Mouse (Mus musculus) limb, embryonic 11.5 days (tissue): ENCODE results near the gene Rpf2. TPM values are rescaled to one million over a fixed set of nuclear protein-coding genes. Genes with fewer than 3 reads are reported as not detected.

ENCODE experiments used
- ATAC-seq: fragments of 200-750 bp; cut with Nextera tagmentation; 2 replicates; pipeline ENCODE4 v1.8.0; 2017; ENCODE audit warnings: low read depth; ENCODE audit not compliant: insufficient number of reproducible peaks, low FRiP score, low TSS enrichment
- DNase-seq: peaks from one replicate; pipeline ENCODE4 v3.0.0-alpha.2; 2015; ENCODE audit warnings: low spot score
- H3K27ac ChIP-seq: fragments of 300-500 bp; sonication (generic); replicated peaks from 2 replicates; pipeline ENCODE4 v1.5.1; 2014; ENCODE audit warnings: low read depth, mild to moderate bottlenecking, low read length
- H3K27me3 ChIP-seq: fragments of 300-500 bp; sonication (generic); 2 replicates; pipeline ENCODE4 v1.6.1; 2014; ENCODE audit warnings: mild to moderate bottlenecking, low read length, mixed read lengths; ENCODE audit not compliant: control insufficient read depth, insufficient read depth
- H3K36me3 ChIP-seq: fragments of 300-500 bp; sonication (generic); 2 replicates; pipeline ENCODE4 v1.6.1; 2014; ENCODE audit warnings: mild to moderate bottlenecking, low read length, moderate library complexity, mixed read lengths; ENCODE audit not compliant: control insufficient read depth, insufficient read depth
- H3K4me1 ChIP-seq: fragments of 300-500 bp; sonication (generic); 2 replicates; pipeline ENCODE4 v1.6.1; 2014; ENCODE audit warnings: low read length, mixed read lengths; ENCODE audit not compliant: control insufficient read depth, insufficient read depth
- H3K4me2 ChIP-seq: fragments of 300-500 bp; sonication (generic); 2 replicates; pipeline ENCODE4 v1.6.1; 2014; ENCODE audit warnings: low read depth, mild to moderate bottlenecking, moderate library complexity; ENCODE audit not compliant: severe bottlenecking
- H3K4me3 ChIP-seq: fragments of 300-500 bp; sonication (generic); 2 replicates; pipeline ENCODE4 v1.5.1; 2014; ENCODE audit warnings: low read depth, low read length
- H3K9ac ChIP-seq: fragments of 300-500 bp; sonication (generic); 2 replicates; pipeline ENCODE4 v1.6.1; 2014; ENCODE audit warnings: mild to moderate bottlenecking, low read length
- H3K9me3 ChIP-seq: fragments of 300-500 bp; sonication (generic); 2 replicates; pipeline ENCODE4 v1.6.1; 2016; ENCODE audit warnings: low read length; ENCODE audit not compliant: control insufficient read depth
- WGBS: fragments of 180-500 bp; shearing (Covaris S2); extraction: QIAGEN DNeasy Blood & Tissue Kit; methylation state at CpG from one replicate; pipeline ENCODE4 v1.1.7; 2014; 5-methylcytosine and 5-hydroxymethylcytosine counted together
- polyA plus RNA-seq: library from polyadenylated mRNA; unstranded; fragments of >200 nt; fragmentation: Nextera tagmentation; extraction: Ambion mirVana; gene quantifications from 2 replicates; pipeline ENCODE4 v1.2.1, GENCODE M21; 2014

Gene Rpf2
- polyA plus RNA-seq, 1 experiment from 2014 or later, result 74.8 TPM

DNA sequence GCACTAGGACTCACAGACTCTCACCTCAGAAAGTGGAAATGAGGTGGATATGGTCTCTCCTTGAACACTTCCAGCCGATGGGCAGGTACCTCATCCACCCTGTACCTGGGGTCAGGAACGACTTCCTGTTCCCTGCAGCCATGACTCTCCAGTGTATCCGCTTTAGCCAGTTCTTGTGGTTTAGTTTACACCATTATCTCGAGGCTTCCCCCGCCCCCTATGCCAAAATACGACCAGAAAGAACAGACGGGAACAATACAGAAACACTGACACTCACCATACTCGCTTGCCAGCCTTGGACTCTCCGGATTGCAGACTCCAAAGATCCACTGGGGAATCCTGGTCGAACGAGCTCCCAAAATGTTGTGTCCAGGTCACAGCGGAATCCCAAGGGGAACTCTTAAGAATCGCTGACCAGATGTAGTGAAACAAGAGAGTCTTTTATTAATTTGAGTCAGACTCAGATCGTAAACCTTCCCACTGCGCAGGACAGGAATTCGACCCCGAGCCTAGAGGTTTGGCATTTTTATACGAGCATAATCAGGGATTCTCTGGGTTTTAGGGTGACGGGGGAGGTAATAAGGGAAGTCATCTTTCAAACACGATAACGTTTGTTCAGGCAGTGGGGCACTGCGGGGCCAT lies 55.4 kb downstream of the Rpf2 start:
- peak; percentile 60 for DNase-seq

DNA sequence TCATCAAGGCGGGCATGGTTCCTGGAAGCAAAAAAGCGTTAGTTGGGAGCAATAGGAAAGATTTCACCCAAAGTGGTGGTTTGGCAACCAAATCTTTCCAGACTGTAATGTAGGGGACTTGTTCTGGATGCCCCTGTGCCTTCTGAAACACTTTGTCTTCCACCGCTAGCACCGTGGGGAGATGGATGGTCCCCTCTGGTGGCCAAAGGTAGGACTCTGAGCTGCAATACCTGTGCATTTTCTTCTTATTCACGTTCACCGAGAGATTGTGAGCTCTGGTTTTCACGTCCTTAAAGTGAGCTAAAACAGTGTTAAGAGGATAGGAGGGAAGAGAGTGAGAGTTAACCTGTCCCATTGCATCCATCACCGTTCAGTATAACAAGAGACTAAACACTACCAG lies 56.0 kb downstream of the Rpf2 start:
- 87% methylated on average over 8 of the region's 8 CpGs for WGBS
- peak overlapping the region; percentile 69; the same call in 1 of the 2 replicates for H3K4me2 ChIP-seq

More for the DNA sequence above, 55.4 kb downstream of the Rpf2 start:
- Histone ChIP-seq H3K4me3 (peak overlapping the region; percentile 26), H3K27me3 (no peaks in the 10 kb centered on the region), H3K4me2 (peak overlapping the region; percentile 69), H3K9ac (peak overlapping the region; percentile 52), H3K9me3 (no peaks in the 10 kb centered on the region), H3K27ac (peak overlapping the region; percentile 59), H3K36me3 (no peaks in the 10 kb centered on the region), H3K4me1 (peaks cover 12% of the 10 kb centered on the region)
- WGBS, result 16% methylated on average over 22 of the region's 22 CpGs
- 0 out of 2 replicates have a peak, but pooled peaks have one; percentile 44 for ATAC-seq

DNA sequence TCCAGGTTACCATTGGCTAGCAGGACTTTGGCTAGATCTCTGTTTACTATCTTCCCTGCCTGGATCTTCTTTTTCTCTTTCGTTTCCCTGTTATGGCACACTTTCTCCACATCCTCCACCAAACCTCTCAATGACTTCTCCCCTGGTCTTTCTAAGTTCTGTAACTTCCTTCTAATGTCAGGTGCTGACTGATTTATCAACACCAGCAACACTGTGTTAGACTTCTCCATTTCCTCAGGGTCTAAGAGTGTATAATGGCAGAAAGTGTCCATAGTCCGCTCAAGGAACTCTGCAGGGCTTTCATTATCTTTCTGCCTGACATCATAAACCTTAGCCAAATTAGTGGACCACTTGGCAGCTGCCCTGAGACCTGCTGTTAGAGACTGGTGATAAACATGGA lies 57.1 kb downstream of the Rpf2 start:
- no peaks in the 10 kb centered on the region for H3K27me3 ChIP-seq
- no peaks in the 10 kb centered on the region for H3K9me3 ChIP-seq
- H3K4me1 ChIP-seq, result peaks cover 8% of the 10 kb centered on the region; the same call in 1 of the 2 replicates
- no peak overlapping the region for H3K27ac ChIP-seq
- ATAC-seq (no peak), DNase-seq (no peak)
- WGBS, result 80% methylated on average over 2 of the region's 2 CpGs
- H3K4me3 ChIP-seq, result no peak overlapping the region
- H3K9ac ChIP-seq, result no peak overlapping the region
- no peak overlapping the region for H3K4me2 ChIP-seq
- no peaks in the 10 kb centered on the region for H3K36me3 ChIP-seq

More for the DNA sequence above, 56.0 kb downstream of the Rpf2 start:
- H3K9ac ChIP-seq, result no peak overlapping the region
- H3K27me3 ChIP-seq, result no peaks in the 10 kb centered on the region
- peaks cover 9% of the 10 kb centered on the region for H3K4me1 ChIP-seq
- DNase-seq (no peak), ATAC-seq (no peak)
- no peaks in the 10 kb centered on the region for H3K9me3 ChIP-seq
- H3K27ac ChIP-seq, result no peak overlapping the region; the same call in 1 of the 2 replicates
- H3K36me3 ChIP-seq, result no peaks in the 10 kb centered on the region
- no peak overlapping the region for H3K4me3 ChIP-seq

DNA sequence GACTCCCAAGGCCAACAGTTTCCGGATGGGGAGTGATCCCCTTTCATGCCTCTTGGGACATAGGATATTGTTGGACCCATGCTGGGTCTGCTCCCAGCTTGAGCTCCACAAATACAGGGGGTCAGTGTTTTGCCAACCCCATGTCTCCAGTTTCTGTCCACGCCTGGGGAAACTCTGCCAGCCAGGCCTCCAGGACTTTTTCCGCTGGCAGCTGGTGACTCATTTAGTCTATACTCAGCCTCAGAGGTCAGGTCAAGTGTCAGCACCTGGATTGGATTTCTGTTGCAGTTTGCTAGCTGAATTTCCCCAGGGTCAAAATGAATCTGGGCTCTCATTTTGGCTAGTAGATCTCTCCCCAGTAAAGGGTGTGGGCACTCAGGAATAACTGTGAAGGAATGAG lies 58.0 kb downstream of the Rpf2 start:
- Histone ChIP-seq H3K4me3 (no peak overlapping the region), H3K27ac (no peak overlapping the region), H3K9ac (no peak overlapping the region), H3K36me3 (no peaks in the 10 kb centered on the region), H3K27me3 (no peaks in the 10 kb centered on the region), H3K4me2 (no peak overlapping the region), H3K4me1 (peaks cover 8% of the 10 kb centered on the region; the same call in 1 of the 2 replicates), H3K9me3 (no peaks in the 10 kb centered on the region)
- ATAC-seq (no peak), DNase-seq (no peak)
- WGBS, result 38% methylated on average over 3 of the region's 3 CpGs

DNA sequence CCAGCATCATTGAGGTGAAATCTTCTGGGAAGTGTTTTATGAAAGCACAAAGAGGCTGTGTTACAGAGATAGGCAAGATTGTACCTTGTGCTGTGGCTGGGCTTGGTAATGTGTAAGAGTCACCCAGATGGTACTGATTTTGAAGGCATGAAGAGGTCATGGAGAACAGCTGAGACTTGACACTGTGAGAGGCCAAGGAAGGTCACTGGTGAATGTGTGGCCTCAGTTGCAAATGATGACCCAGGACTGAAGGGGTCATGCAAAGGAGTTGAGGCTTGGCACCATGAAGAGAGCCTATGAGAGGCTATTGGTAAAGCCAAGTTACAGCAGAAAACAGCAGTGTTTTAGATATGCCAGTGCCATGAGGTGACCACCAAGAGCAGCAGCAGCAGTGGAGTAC lies 60.9 kb downstream of the Rpf2 start:
- Histone ChIP-seq H3K27me3 (no peaks in the 10 kb centered on the region), H3K4me1 (no peaks in the 10 kb centered on the region; the same call in 1 of the 2 replicates), H3K4me2 (no peak overlapping the region), H3K4me3 (no peak overlapping the region), H3K27ac (no peak overlapping the region), H3K9ac (no peak overlapping the region), H3K36me3 (no peaks in the 10 kb centered on the region), H3K9me3 (no peaks in the 10 kb centered on the region)
- DNase-seq, result no peak
- no peak for ATAC-seq

DNA sequence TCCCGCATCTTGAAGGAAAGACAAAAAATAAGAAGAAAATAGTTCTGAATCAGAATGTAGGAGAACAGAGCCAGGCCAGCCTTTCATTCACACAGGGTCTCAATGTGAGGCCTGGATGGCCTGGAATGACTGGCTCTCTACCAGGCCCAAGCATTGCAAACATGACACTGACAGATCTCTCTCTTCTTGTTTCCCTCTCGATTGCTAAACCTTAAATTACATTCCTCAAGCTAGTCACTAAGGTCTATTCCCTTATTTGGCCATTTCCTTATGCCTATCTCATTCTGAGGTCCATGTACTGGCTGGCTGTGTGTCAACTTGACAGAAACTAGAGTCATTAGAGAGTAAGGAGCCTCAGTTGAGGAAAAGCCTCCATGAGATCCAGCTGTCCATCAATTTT lies 66.8 kb downstream of the Rpf2 start:
- WGBS, result 84% methylated on average over 2 of the region's 2 CpGs
- H3K9ac ChIP-seq, result no peak overlapping the region
- H3K27ac ChIP-seq, result no peak overlapping the region
- DNase-seq (no peak), ATAC-seq (no peak)
- H3K36me3 ChIP-seq, result no peaks in the 10 kb centered on the region
- no peaks in the 10 kb centered on the region for H3K9me3 ChIP-seq
- H3K4me3 ChIP-seq, result no peak overlapping the region
- no peaks in the 10 kb centered on the region for H3K4me1 ChIP-seq
- H3K27me3 ChIP-seq, result no peaks in the 10 kb centered on the region
- no peak overlapping the region for H3K4me2 ChIP-seq

DNA sequence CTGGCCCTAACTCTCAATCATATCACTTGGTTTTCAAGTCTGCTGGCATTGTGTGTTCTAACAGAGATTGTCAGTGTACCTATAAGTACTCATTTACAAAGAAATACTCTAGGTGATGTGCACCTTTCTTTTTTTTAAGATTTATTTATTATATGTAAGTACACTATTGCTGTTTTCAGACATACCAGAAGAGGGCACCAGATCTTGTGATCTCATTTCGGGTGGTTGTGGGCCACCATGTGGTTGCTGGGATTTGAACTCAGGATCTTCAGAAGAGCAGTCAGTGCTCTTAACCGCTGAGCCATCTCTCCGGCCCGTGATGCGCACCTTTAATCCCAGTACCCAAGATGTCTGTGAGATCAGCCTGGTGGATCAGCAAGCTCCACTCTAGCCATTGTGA lies 67.7 kb downstream of the Rpf2 start:
- WGBS, result 97% methylated on average over 5 of the region's 5 CpGs
- Histone ChIP-seq H3K4me1 (no peaks in the 10 kb centered on the region), H3K9me3 (no peaks in the 10 kb centered on the region), H3K27ac (no peak overlapping the region), H3K9ac (no peak overlapping the region), H3K4me3 (no peak overlapping the region), H3K36me3 (no peaks in the 10 kb centered on the region), H3K27me3 (no peaks in the 10 kb centered on the region), H3K4me2 (no peak overlapping the region)
- DNase-seq (no peak), ATAC-seq (no peak)

DNA sequence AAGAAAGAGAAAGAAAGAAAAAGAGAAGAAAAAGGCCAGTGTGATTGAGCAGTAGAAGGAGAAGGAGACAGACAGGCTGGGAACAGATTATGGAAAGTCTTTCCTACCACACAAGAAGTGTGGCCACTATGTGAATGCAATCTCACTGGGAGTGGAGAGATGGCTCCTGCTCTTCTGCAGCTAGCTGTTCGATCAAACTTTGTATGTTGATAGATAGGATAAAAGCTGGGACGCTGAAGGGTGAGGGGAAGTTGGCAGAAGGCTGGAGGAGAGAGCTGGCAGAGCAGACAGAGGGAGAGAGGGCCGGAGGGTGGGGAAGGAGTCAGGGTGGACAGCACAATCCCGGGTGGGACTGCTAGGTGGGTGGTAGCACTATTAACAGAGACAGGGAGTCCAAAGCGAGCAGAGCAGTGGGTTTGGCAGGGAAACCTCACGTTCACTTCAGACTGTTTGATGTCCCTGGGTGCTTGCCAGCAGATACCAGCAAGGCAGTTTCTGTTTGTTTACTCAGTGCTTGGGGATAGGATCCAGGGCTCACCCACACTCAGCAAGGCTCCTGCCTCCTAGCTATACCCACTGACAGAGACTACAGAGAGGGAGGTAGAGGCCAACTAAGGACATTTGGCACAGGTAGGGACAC lies 69.4 kb downstream of the Rpf2 start:
- DNase-seq (no peak), ATAC-seq (no peak)
- Histone ChIP-seq H3K9ac (no peak overlapping the region), H3K9me3 (no peaks in the 10 kb centered on the region), H3K4me3 (no peak overlapping the region), H3K4me1 (no peaks in the 10 kb centered on the region), H3K36me3 (no peaks in the 10 kb centered on the region), H3K27me3 (no peaks in the 10 kb centered on the region), H3K4me2 (no peak overlapping the region), H3K27ac (no peak overlapping the region)
- 56% methylated on average over 6 of the region's 6 CpGs for WGBS
